Mouse (Mus musculus) lung, adult 2 months (tissue): ENCODE measurements around the gene Yif1a. TPM values are rescaled to one million over a fixed set of nuclear protein-coding genes. Genes with fewer than 3 reads are reported as not detected.

Experiments
- DNase-seq: peaks from one replicate; pipeline ENCODE4 v3.0.0; 2022
- H3K4me1 ChIP-seq: fragments of 200-500 bp; 2 replicates; pipeline ENCODE4 v1.6.1; 2011; ENCODE audit warnings: low read length; ENCODE audit not compliant: control insufficient read depth, insufficient read depth
- H3K4me3 ChIP-seq: fragments of 200-500 bp; replicated peaks from 2 replicates; pipeline ENCODE3; 2011; ENCODE audit warnings: low read depth, mild to moderate bottlenecking, control low read depth, low read length; ENCODE audit errors: extremely low read depth
- CTCF ChIP-seq: fragments of 200-500 bp; IDR thresholded peaks from 2 replicates; pipeline ENCODE4 v1.5.1; 2011; ENCODE audit warnings: mild to moderate bottlenecking, low read length, control low read depth; ENCODE audit not compliant: insufficient read depth
- POLR2A ChIP-seq: fragments of 200-500 bp; IDR thresholded peaks from 2 replicates; pipeline ENCODE4 v1.6.1; 2011; ENCODE audit warnings: low read depth, mild to moderate bottlenecking, control low read depth, low read length, borderline replicate concordance; ENCODE audit errors: extremely low read depth
- WGBS: fragments of 180-500 bp; shearing (Covaris S2); methylation state at CpG from one replicate; pipeline ENCODE4 v1.1.7; 2018; 5-methylcytosine and 5-hydroxymethylcytosine counted together
- polyA plus RNA-seq: library from polyadenylated mRNA; depleted of rRNA; stranded (reverse); fragments of >200 nt; gene quantifications from 2 replicates; pipeline ENCODE4 v1.2.3, GENCODE M21; 2012

Yif1a gene
- polyA plus RNA-seq, 1 experiment: 165 TPM

GRCm38 (mm10) chr19:5109659-5110453 lies 21.5 kb downstream of the Yif1a start:
- no peak overlapping the region for H3K4me3 ChIP-seq
- no peak for DNase-seq
- H3K4me1 ChIP-seq: peaks cover 6% of the 10 kb centered on the region
- TF ChIP-seq POLR2A (no peak), CTCF (no peak)
- 75% methylated on average over 19 of the region's 19 CpGs for WGBS

- TF ChIP-seq CTCF: no peak
- no peak for TF ChIP-seq POLR2A
- Histone ChIP-seq H3K4me3 (no peak overlapping the region), H3K4me1 (peaks cover 3% of the 10 kb centered on the region; the same call in 1 of the 2 replicates)
- no peak for DNase-seq
- 93% methylated on average over 7 of the region's 7 CpGs for WGBS
These were observed 25.4 kb downstream of the Yif1a start for GRCm38 (mm10) chr19:5113783-5114182.

- under 1% methylated on average over 83 of the region's 83 CpGs for WGBS
- DNase-seq: peak; percentile 88
- peak; percentile 61 for TF ChIP-seq CTCF
- TF ChIP-seq POLR2A: 0 out of 2 replicates have a peak, but pooled peaks have one; percentile 32
These were observed 29.4 kb downstream of the Yif1a start for GRCm38 (mm10) chr19:5117494-5118383.

GRCm38 (mm10) chr19:5118384-5118698 lies 30.0 kb downstream of the Yif1a start, which contains the start of gene Klc2:
Gene Klc2, minus strand, starts transcription at chr19:5118560.
- TF ChIP-seq CTCF: no peak
- no peak for TF ChIP-seq POLR2A
- peaks cover 3% of the 10 kb centered on the region; the same call in 1 of the 2 replicates for H3K4me1 ChIP-seq
- no peak for DNase-seq
- peak within 1 kb of the TSS; percentile 79 for H3K4me3 ChIP-seq
- WGBS: 2% methylated on average over 18 of the region's 18 CpGs

More at GRCm38 (mm10) chr19:5117494-5118383, 29.4 kb downstream of the Yif1a start:
- H3K4me1 ChIP-seq: peaks cover 3% of the 10 kb centered on the region; the same call in 1 of the 2 replicates
- peak overlapping the region; percentile 79 for H3K4me3 ChIP-seq

- DNase-seq: no peak
- no peaks in the 10 kb centered on the region for H3K4me1 ChIP-seq
- no peak overlapping the region for H3K4me3 ChIP-seq
- no peak for TF ChIP-seq POLR2A
- no peak for TF ChIP-seq CTCF
- WGBS: 69% methylated on average over 10 of the region's 10 CpGs
These were observed 34.2 kb downstream of the Yif1a start for GRCm38 (mm10) chr19:5122492-5122891.

GRCm38 (mm10) chr19:5123241-5123640 lies 34.9 kb downstream of the Yif1a start:
- TF ChIP-seq CTCF: no peak
- TF ChIP-seq POLR2A: no peak
- Histone ChIP-seq H3K4me1 (no peaks in the 10 kb centered on the region), H3K4me3 (no peak overlapping the region)
- DNase-seq: no peak
- WGBS: 69% methylated on average over 3 of the region's 3 CpGs

- no peaks in the 10 kb centered on the region for H3K4me1 ChIP-seq
- TF ChIP-seq CTCF: no peak
- TF ChIP-seq POLR2A: no peak
- DNase-seq: no peak
- no peak overlapping the region for H3K4me3 ChIP-seq
- 58% methylated on average over 7 of the region's 7 CpGs for WGBS
These were observed 35.8 kb downstream of the Yif1a start for GRCm38 (mm10) chr19:5124055-5124614.

- Histone ChIP-seq H3K4me3 (no peak overlapping the region), H3K4me1 (no peaks in the 10 kb centered on the region)
- DNase-seq: no peak
- TF ChIP-seq CTCF (no peak), POLR2A (no peak)
- 47% methylated on average over 1 of the region's 1 CpGs for WGBS
These were observed 41.4 kb downstream of the Yif1a start for GRCm38 (mm10) chr19:5129770-5130169.

- no peak for TF ChIP-seq CTCF
- no peak for TF ChIP-seq POLR2A
- DNase-seq: no peak
- no peak overlapping the region for H3K4me3 ChIP-seq
- WGBS: 33% methylated on average over 4 of the region's 4 CpGs
- H3K4me1 ChIP-seq: no peaks in the 10 kb centered on the region
These were observed 42.9 kb downstream of the Yif1a start for GRCm38 (mm10) chr19:5131237-5131636.
